Mouse (Mus musculus) lung, postnatal 25 days (tissue): Measurements from ENCODE around the gene Yy1.

Experiments
- DNase-seq: peaks from one replicate; pipeline ENCODE4 v3.0.0; 2022; ENCODE audit warnings: low spot score

Yy1 gene

DNA sequence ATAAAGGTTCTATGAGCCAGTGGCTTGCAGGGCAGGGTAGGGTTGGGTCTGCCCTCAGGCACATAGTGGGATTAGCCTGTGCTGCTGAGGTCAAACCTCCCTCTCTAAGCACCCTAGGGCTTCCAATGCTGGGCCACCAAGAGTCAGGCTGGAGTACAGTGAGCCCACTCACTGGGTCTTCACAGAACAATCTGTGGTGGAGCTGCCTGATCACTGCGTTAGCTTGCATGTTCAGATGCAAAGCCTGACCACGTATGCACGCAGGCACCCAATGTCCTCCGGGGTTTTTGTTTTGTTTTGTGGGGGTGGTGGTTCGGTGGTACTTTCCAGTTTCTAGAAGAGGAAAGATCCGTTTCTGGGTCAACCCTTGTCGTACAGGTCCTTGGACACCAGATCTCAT lies 64.3 kb downstream of the Yy1 start:
- DNase-seq: no peak

DNA sequence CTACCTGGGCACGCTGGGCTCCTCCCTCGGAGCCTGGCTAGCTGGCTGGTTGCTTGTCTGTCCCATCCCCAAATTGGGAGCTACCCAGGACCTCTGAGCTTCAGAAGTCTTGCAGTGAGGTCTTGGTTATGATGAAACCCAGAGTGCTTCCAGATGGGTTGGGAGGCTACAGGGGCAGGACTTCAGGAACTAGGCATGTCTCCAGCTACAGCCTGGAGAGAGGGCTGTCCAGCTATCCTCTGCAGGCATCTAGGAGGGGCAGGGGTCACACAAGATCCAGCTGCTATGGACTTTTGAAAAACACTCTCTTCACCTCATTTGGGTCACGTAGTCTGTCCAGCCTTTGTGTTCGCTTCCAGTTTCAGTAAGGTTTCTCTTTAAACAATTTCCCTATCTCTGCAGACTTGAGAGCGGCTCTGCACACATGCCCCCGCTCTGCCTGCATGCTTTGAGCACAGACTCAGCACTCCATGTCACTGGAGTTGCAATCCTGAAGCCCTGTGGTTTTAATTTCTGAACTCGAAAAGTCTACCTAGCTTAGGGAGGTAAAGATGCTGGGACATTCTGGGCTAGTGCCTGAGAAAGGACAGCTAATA lies 64.9 kb downstream of the Yy1 start:
- peak; percentile 53 for DNase-seq

DNA sequence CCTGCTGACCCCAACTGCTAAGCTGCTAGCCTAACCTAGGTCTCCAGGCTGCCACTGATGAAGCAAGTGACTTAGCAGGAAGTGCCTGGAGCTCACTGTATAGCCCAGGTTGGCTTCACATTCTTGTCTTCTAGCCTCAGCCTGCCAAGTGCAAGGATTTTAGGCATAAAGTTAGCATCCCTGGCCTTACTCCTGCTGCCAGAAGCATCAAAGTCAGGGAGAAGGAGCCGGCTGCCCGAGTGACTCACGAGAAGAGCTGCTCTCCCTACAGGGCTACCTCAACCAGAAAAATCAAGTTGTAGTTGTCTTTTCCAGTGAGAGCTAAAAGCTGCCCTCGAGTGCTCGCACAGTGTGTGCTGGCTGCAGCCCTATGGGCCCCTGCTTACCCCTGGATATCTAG lies 65.7 kb downstream of the Yy1 start:
- DNase-seq: no peak

DNA sequence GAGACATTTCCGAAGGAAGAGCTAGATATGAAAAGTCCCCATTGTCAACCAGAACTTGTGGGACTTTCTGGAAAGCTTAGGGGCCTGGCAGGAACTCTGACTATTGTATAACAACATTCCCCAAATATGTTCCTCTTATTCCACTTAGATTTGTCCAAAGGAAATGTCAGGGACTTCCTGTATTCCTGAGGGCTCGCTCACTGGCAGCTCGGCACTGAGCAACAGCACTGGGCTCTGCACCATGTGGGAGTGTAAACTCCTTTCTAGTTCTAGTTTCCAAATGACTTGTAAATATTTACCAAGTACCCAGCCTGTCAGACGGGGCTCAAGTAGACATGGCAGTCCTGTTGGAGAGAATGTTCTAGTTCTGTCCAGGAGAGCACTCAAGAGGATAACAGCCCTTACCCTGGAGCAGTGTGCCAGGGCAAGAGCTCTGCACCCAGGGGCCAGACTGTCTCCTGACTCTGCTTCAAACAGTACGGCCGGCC lies 72.3 kb downstream of the Yy1 start:
- DNase-seq: peak; percentile 85

DNA sequence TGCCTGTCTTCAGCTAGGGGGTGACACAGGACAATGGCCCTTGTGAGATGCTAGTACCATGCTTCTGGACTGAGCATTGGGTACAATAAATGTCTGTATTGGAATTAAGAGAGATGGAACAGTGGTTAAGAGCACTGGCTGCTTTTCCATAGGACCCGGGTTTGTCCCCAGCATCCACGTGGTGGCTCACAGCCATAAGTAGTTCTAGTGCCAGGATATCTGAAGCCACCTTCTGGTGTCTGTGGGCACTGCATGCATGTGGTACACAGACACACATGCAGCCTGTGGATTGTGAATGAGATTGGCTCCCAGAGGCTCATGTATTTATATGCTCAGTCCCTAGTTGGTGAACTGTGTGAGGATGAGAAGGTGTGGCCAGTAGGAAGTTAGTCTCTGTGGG lies 76.8 kb downstream of the Yy1 start:
- no peak for DNase-seq
